Mouse (Mus musculus) bone marrow, adult 2 months (tissue): ENCODE results near the gene Npw. TPM values are rescaled to one million over a fixed set of nuclear protein-coding genes. Genes with fewer than 3 reads are reported as not detected.

Experiments
- H3K27ac ChIP-seq: fragments of 200-500 bp; 2 replicates; pipeline ENCODE4 v1.5.1; 2012; ENCODE audit warnings: low read depth, mild to moderate bottlenecking, control low read depth, inconsistent platforms, low read length; ENCODE audit not compliant: control insufficient read depth, poor library complexity, insufficient read depth
- H3K4me1 ChIP-seq: fragments of 200-500 bp; 2 replicates; pipeline ENCODE4 v1.6.1; 2011; ENCODE audit warnings: low read length; ENCODE audit not compliant: control insufficient read depth, insufficient read depth
- H3K4me3 ChIP-seq: fragments of 200-500 bp; replicated peaks from 2 replicates; pipeline ENCODE3; 2011; ENCODE audit warnings: mild to moderate bottlenecking, low read depth, low read length, control low read depth; ENCODE audit not compliant: control insufficient read depth
- CTCF ChIP-seq: fragments of 200-500 bp; IDR thresholded peaks from 2 replicates; pipeline ENCODE4 v1.5.1; 2011; ENCODE audit warnings: low read length, control low read depth; ENCODE audit not compliant: control insufficient read depth, insufficient read depth
- POLR2A ChIP-seq: fragments of 200-500 bp; IDR thresholded peaks from 2 replicates; pipeline ENCODE4 v1.6.1; 2011; ENCODE audit warnings: low read depth, mild to moderate bottlenecking, control low read depth, low read length, borderline replicate concordance; ENCODE audit not compliant: control insufficient read depth
- WGBS: fragments of 180-500 bp; shearing (Covaris S2); methylation state at CpG from one replicate; pipeline ENCODE4 v1.1.7; 2018; 5-methylcytosine and 5-hydroxymethylcytosine counted together
- polyA plus RNA-seq: library from polyadenylated mRNA; stranded (reverse); fragments of >200 nt; gene quantifications from 2 replicates; pipeline ENCODE4 v1.2.4, GENCODE M21; 2011; ENCODE audit warnings: low replicate concordance; ENCODE audit not compliant: missing spikeins, insufficient read depth, insufficient read length

Gene Npw
- polyA plus RNA-seq, 1 experiment: not detected

- WGBS: 58% methylated on average over 8 of the region's 8 CpGs
- H3K4me3 ChIP-seq: no peak overlapping the region
- no peaks in the 10 kb centered on the region; the same call in 1 of the 2 replicates for H3K4me1 ChIP-seq
- peak overlapping the region; percentile 29 for H3K27ac ChIP-seq
- TF ChIP-seq POLR2A (0 out of 2 replicates have a peak, but pooled peaks have one; percentile 28), CTCF (no peak)
These were observed 49.4 kb downstream of the Npw start for GRCm38 (mm10) chr17:24608874-24609273.

- WGBS: 69% methylated on average over 4 of the region's 4 CpGs
- TF ChIP-seq POLR2A (no peak), CTCF (no peak)
- peak overlapping the region; percentile 29 for H3K27ac ChIP-seq
- no peak overlapping the region for H3K4me3 ChIP-seq
- H3K4me1 ChIP-seq: no peaks in the 10 kb centered on the region; the same call in 1 of the 2 replicates
These were observed 49.9 kb downstream of the Npw start for GRCm38 (mm10) chr17:24608370-24608769.

Other genes with a start within 250 kb of the Npw start
- 53.5 and 73.6 TPM in 2 replicates for gene Rnps1, start 243.9 kb downstream of the Npw start, polyA plus RNA-seq
- gene Eci1, start 231.8 kb downstream of the Npw start, polyA plus RNA-seq: 10.7 and 11.8 TPM in 2 replicates
- gene Dnase1l2, start 215.4 kb downstream of the Npw start, polyA plus RNA-seq: 5.0 and 21.3 TPM in 2 replicates
- 34.5 and 70.1 TPM in 2 replicates for gene E4f1, start 188.1 kb downstream of the Npw start, polyA plus RNA-seq
- 33.0 and 34.7 TPM in 2 replicates for gene Pgp, start 188.1 kb downstream of the Npw start, polyA plus RNA-seq
- gene Bricd5, start 184.6 kb downstream of the Npw start, polyA plus RNA-seq: 3.3 TPM in 1 of 2 replicates, not detected in the other
- gene Mlst8, start 179.4 kb downstream of the Npw start, polyA plus RNA-seq: 9.8 and 22.9 TPM in 2 replicates
- gene Caskin1, start 169.9 kb downstream of the Npw start, polyA plus RNA-seq: not detected in 2 replicates
- 79.2 and 108 TPM in 2 replicates for gene Traf7, start 130.5 kb downstream of the Npw start, polyA plus RNA-seq
- not detected in 2 replicates for gene Rab26, start 124.2 kb downstream of the Npw start, polyA plus RNA-seq
- gene Pkd1, start 108.6 kb downstream of the Npw start, polyA plus RNA-seq: 10.4 and 17.9 TPM in 2 replicates
- gene Tsc2, start 25.8 kb downstream of the Npw start, polyA plus RNA-seq: 38.1 and 92.1 TPM in 2 replicates
- 4.6 and 6.5 TPM in 2 replicates for gene Nthl1, start 25.8 kb downstream of the Npw start, polyA plus RNA-seq
- 5.2 and 5.9 TPM in 2 replicates for gene Slc9a3r2, start 8.1 kb downstream of the Npw start, polyA plus RNA-seq
- 19.6 and 29.3 TPM in 2 replicates for gene Zfp598, start 11.2 kb upstream of the Npw start, polyA plus RNA-seq
- gene Syngr3, start 31.5 kb upstream of the Npw start, polyA plus RNA-seq: not detected in 2 replicates
- gene Gfer, start 37.7 kb upstream of the Npw start, polyA plus RNA-seq: 19.3 and 42.9 TPM in 2 replicates
- gene Noxo1, start 37.8 kb upstream of the Npw start, polyA plus RNA-seq: 2.1 and 2.5 TPM in 2 replicates
- 19.4 and 28.1 TPM in 2 replicates for gene Tbl3, start 49.2 kb upstream of the Npw start, polyA plus RNA-seq
- not detected in 2 replicates for gene Rnf151, start 59.6 kb upstream of the Npw start, polyA plus RNA-seq
- 828 and 1,146 TPM in 2 replicates for gene Rps2, start 59.7 kb upstream of the Npw start, polyA plus RNA-seq
- 150 and 172 TPM in 2 replicates for gene Ndufb10, start 66.0 kb upstream of the Npw start, polyA plus RNA-seq
- gene Rpl3l, start 69.4 kb upstream of the Npw start, polyA plus RNA-seq: 2.5 TPM in 1 of 2 replicates, not detected in the other
- 106 and 309 TPM in 2 replicates for gene Msrb1, start 78.2 kb upstream of the Npw start, polyA plus RNA-seq
- gene Hs3st6, start 94.5 kb upstream of the Npw start, polyA plus RNA-seq: 2.2 TPM in 1 of 2 replicates, not detected in the other
- gene Meiob, start 145.8 kb upstream of the Npw start, polyA plus RNA-seq: 0.77 TPM in 1 of 2 replicates, not detected in the other
- 92.4 and 146 TPM in 2 replicates for gene Hagh, start 181.7 kb upstream of the Npw start, polyA plus RNA-seq
- 51.5 and 67.1 TPM in 2 replicates for gene Fahd1, start 191.9 kb upstream of the Npw start, polyA plus RNA-seq
- gene Igfals, start 207.5 kb upstream of the Npw start, polyA plus RNA-seq: not detected in 2 replicates
- gene Nubp2, start 227.9 kb upstream of the Npw start, polyA plus RNA-seq: 34.2 and 45.6 TPM in 2 replicates
- gene Spsb3, start 228.2 kb upstream of the Npw start, polyA plus RNA-seq: 37.8 and 47.2 TPM in 2 replicates
- 8.2 and 35.6 TPM in 2 replicates for gene Eme2, start 236.6 kb upstream of the Npw start, polyA plus RNA-seq
- 23.4 and 43.9 TPM in 2 replicates for gene Mrps34, start 236.7 kb upstream of the Npw start, polyA plus RNA-seq
- gene Nme3, start 238.0 kb upstream of the Npw start, polyA plus RNA-seq: 51.7 and 64.3 TPM in 2 replicates